Mouse (Mus musculus) CH12.LX (cell line): Measurements from ENCODE around the gene Tet1. TPM values are rescaled to one million over a fixed set of nuclear protein-coding genes. Genes with fewer than 3 reads are reported as not detected.

Source experiments
- DNase-seq: peaks from one replicate; pipeline ENCODE4 v3.0.0-alpha.2; 2013; ENCODE audit errors: extremely low read depth
- H3K27ac ChIP-seq: 2 replicates; pipeline ENCODE4 v1.5.1; 2012; ENCODE audit warnings: low read depth, mild to moderate bottlenecking, control low read depth, moderate library complexity; ENCODE audit not compliant: insufficient read depth
- H3K27me3 ChIP-seq: replicated peaks from 2 replicates; pipeline ENCODE3; 2012; ENCODE audit warnings: inconsistent platforms
- H3K36me3 ChIP-seq, 2 experiments: replicated peaks in 1 of 2; 2 replicates each; pipeline versions ENCODE3 to v1.6.1; 2012; ENCODE audit warnings: inconsistent platforms in 1 of 2, low read length in 1 of 2, mild to moderate bottlenecking in 1 of 2, mixed read lengths in 1 of 2, moderate library complexity in 1 of 2; ENCODE audit not compliant: control insufficient read depth in 1 of 2, insufficient read depth in 1 of 2
- H3K4me1 ChIP-seq, 2 experiments: 2 replicates each; pipeline ENCODE4 v1.6.1; 2012; ENCODE audit warnings: inconsistent platforms in 1 of 2, moderate library complexity in 1 of 2; ENCODE audit not compliant: insufficient read depth in 2 of 2, control insufficient read depth in 1 of 2
- H3K4me2 ChIP-seq: 2 replicates; pipeline ENCODE4 v1.6.1; 2012; ENCODE audit warnings: low read depth, mild to moderate bottlenecking, control low read depth; ENCODE audit not compliant: poor library complexity, insufficient read depth, severe bottlenecking
- H3K4me3 ChIP-seq, 3 experiments: fragments of 150-350 bp in 1 of 3; sonication (generic) in 1 of 3; replicated peaks in 1 of 3; 2 replicates each; pipeline versions ENCODE3 to v1.5.1; 2011 to 2012; ENCODE audit warnings: low read depth in 2 of 3, low read length in 2 of 3, mild to moderate bottlenecking in 2 of 3, moderate library complexity in 2 of 3, control low read depth in 1 of 3, improper control_type of control experiment in 1 of 3, inconsistent platforms in 1 of 3, mixed read lengths in 1 of 3; ENCODE audit not compliant: poor library complexity in 1 of 3
- H3K79me2 ChIP-seq: replicated peaks from 2 replicates; pipeline ENCODE4 v1.6.1; 2012; ENCODE audit warnings: mild to moderate bottlenecking, moderate library complexity; ENCODE audit not compliant: control insufficient read depth, poor library complexity, insufficient read depth, severe bottlenecking; ENCODE audit errors: extremely low read depth
- H3K9ac ChIP-seq: 2 replicates; pipeline ENCODE4 v1.6.1; 2012; ENCODE audit warnings: low read depth, mild to moderate bottlenecking, control low read depth, moderate library complexity; ENCODE audit not compliant: insufficient read depth
- H3K9me3 ChIP-seq: replicated peaks from 2 replicates; pipeline ENCODE3; 2012; ENCODE audit warnings: low read length, inconsistent platforms, mixed read lengths
- CHD1 ChIP-seq: IDR thresholded peaks from 2 replicates; pipeline ENCODE4 v1.6.1; 2012; ENCODE audit warnings: low read depth, low read length, improper control_type of control experiment, inconsistent platforms
- CHD2 ChIP-seq: IDR thresholded peaks from 2 replicates; pipeline ENCODE4 v1.6.1; 2011; ENCODE audit warnings: low read length, improper control_type of control experiment
- ELF1 ChIP-seq: IDR thresholded peaks from 2 replicates; pipeline ENCODE4 v1.6.1; 2014; ENCODE audit warnings: low read depth, mild to moderate bottlenecking, inconsistent platforms, low read length, improper control_type of control experiment
- EP300 ChIP-seq: IDR thresholded peaks from 2 replicates; pipeline ENCODE4 v1.6.1; 2011; ENCODE audit warnings: low read length, improper control_type of control experiment
- ETS1 ChIP-seq: conservative IDR thresholded peaks from 2 replicates; pipeline ENCODE4 v1.6.1; 2012; ENCODE audit warnings: low read depth, mild to moderate bottlenecking, inconsistent platforms, low read length, improper control_type of control experiment, moderate library complexity
- GABPA ChIP-seq: IDR thresholded peaks from 2 replicates; pipeline ENCODE4 v1.6.1; 2012; ENCODE audit warnings: low read depth, low read length, improper control_type of control experiment, inconsistent platforms; ENCODE audit not compliant: insufficient replicate concordance
- HCFC1 ChIP-seq: IDR thresholded peaks from 2 replicates; pipeline ENCODE4 v1.6.1; 2012; ENCODE audit warnings: low read depth, mild to moderate bottlenecking, inconsistent platforms, low read length, improper control_type of control experiment
- IRF4 ChIP-seq: IDR thresholded peaks from 2 replicates; pipeline ENCODE4 v1.6.1; 2014; ENCODE audit warnings: low read depth, mild to moderate bottlenecking, inconsistent platforms, low read length, improper control_type of control experiment
- JUND ChIP-seq: conservative IDR thresholded peaks from 2 replicates; pipeline ENCODE4 v1.6.1; 2011; ENCODE audit warnings: low read depth, low read length, improper control_type of control experiment
- KAT2A ChIP-seq: IDR thresholded peaks from 2 replicates; pipeline ENCODE4 v1.6.1; 2012; ENCODE audit warnings: low read length, improper control_type of control experiment, inconsistent platforms; ENCODE audit not compliant: insufficient replicate concordance
- MAFK ChIP-seq: IDR thresholded peaks from 2 replicates; pipeline ENCODE4 v1.6.1; 2011; ENCODE audit warnings: low read length, improper control_type of control experiment; ENCODE audit not compliant: insufficient replicate concordance
- MAX ChIP-seq: IDR thresholded peaks from 2 replicates; pipeline ENCODE4 v1.6.1; 2011; ENCODE audit warnings: low read length, improper control_type of control experiment
- MAZ ChIP-seq: IDR thresholded peaks from 2 replicates; pipeline ENCODE4 v1.6.1; 2012; ENCODE audit warnings: low read depth, mild to moderate bottlenecking, inconsistent platforms, low read length, improper control_type of control experiment, moderate library complexity
- MXI1 ChIP-seq: IDR thresholded peaks from 2 replicates; pipeline ENCODE4 v1.6.1; 2011; ENCODE audit warnings: mild to moderate bottlenecking, low read depth, low read length, improper control_type of control experiment
- NRF1 ChIP-seq: IDR thresholded peaks from 2 replicates; pipeline ENCODE4 v1.6.1; 2014; ENCODE audit warnings: low read depth, mild to moderate bottlenecking, inconsistent platforms, low read length, improper control_type of control experiment, moderate library complexity
- RAD21 ChIP-seq: IDR thresholded peaks from 2 replicates; pipeline ENCODE4 v1.6.1; 2011; ENCODE audit warnings: low read depth, mild to moderate bottlenecking, low read length, improper control_type of control experiment, moderate library complexity
- SMC3 ChIP-seq: IDR thresholded peaks from 2 replicates; pipeline ENCODE4 v1.6.1; 2011; ENCODE audit warnings: low read depth, low read length, improper control_type of control experiment
- TCF12 ChIP-seq: IDR thresholded peaks from 2 replicates; pipeline ENCODE4 v1.6.1; 2014; ENCODE audit warnings: low read depth, mild to moderate bottlenecking, inconsistent platforms, low read length, improper control_type of control experiment
- UBTF ChIP-seq: IDR thresholded peaks from 2 replicates; pipeline ENCODE4 v1.6.1; 2012; ENCODE audit warnings: low read depth, mild to moderate bottlenecking, inconsistent platforms, low read length, improper control_type of control experiment, moderate library complexity
- USF1 ChIP-seq: IDR thresholded peaks from 2 replicates; pipeline ENCODE4 v1.6.1; 2014; ENCODE audit warnings: low read depth, mild to moderate bottlenecking, inconsistent platforms, low read length, improper control_type of control experiment
- ZKSCAN1 ChIP-seq: IDR thresholded peaks from 2 replicates; pipeline ENCODE4 v1.6.1; 2012; ENCODE audit warnings: low read depth, inconsistent platforms, low read length, improper control_type of control experiment, borderline replicate concordance
- ZMIZ1 ChIP-seq: IDR thresholded peaks from 2 replicates; pipeline ENCODE4 v1.6.1; 2012; ENCODE audit warnings: low read depth, mild to moderate bottlenecking, inconsistent platforms, low read length, improper control_type of control experiment
- dilution Hi-C: fragments of 300-500 bp; cut with MboI; formaldehyde crosslinking; loops from 2 replicates; pipeline ENCODE4 v1.14.3; 2020; ENCODE audit warnings: low sequenced_read_pairs; ENCODE audit not compliant: extremely low pct_unique_long_range_greater_than_20kb, extremely low pct_ligation_motif_present
- in situ Hi-C: fragments of 300-500 bp; cut with MboI; formaldehyde crosslinking; loops from 3 replicates; pipeline ENCODE4 v1.14.3; 2019; ENCODE audit warnings: low sequenced_read_pairs, low pct_ligation_motif_present, low pct_unique_long_range_greater_than_20kb, mixed read lengths
- polyA plus RNA-seq: library from polyadenylated mRNA; unstranded; fragments of >175 nt; gene quantifications from 2 replicates; pipeline ENCODE4 v1.2.1, GENCODE M21; 2012; ENCODE audit warnings: low read depth; ENCODE audit not compliant: insufficient read length
- total RNA-seq, 2 experiments: library from RNA; depleted of rRNA; stranded (reverse); fragments of 300-350 nt in 1 of 2; fragments of >200 nt in 1 of 2; gene quantifications; 2 replicates each; pipeline ENCODE4 v1.2.3; 2012 to 2014

Gene Tet1
- total and polyA plus RNA-seq, 3 experiments, result 0.23 to 0.55 (median 0.34) TPM

GRCm38 (mm10) chr10:62837987-62838386, 70.8 kb downstream of the Tet1 start:
- dilution Hi-C loops, result no loop called here
- TF ChIP-seq EP300 (no peak), ZMIZ1 (no peak), HCFC1 (no peak), USF1 (no peak), IRF4 (no peak), ZKSCAN1 (no peak), MAFK (no peak), UBTF (no peak), TCF12 (no peak), MAZ (no peak), ETS1 (no peak), NRF1 (no peak), SMC3 (no peak), CHD2 (no peak), RAD21 (no peak), CHD1 (no peak), GABPA (no peak), JUND (no peak), KAT2A (no peak), MXI1 (no peak)
- in situ Hi-C loops, result no loop called here

GRCm38 (mm10) chr10:62832783-62833182, 76.0 kb downstream of the Tet1 start:
- Histone ChIP-seq H3K4me1 (peaks cover 0 to 3% of the 10 kb centered on the region in 2 experiments; a peak in 2 of 4 replicates), H3K27ac (no peak overlapping the region), H3K27me3 (no peaks in the 10 kb centered on the region), H3K36me3 (no peaks in the 10 kb centered on the region), H3K9me3 (no peaks in the 10 kb centered on the region), H3K4me2 (no peak overlapping the region), H3K79me2 (no peaks in the 10 kb centered on the region), H3K9ac (no peak overlapping the region), H3K4me3 (no peak overlapping the region)
- DNase-seq, result no peak
- dilution Hi-C loops, result no loop called here
- in situ Hi-C loops, result no loop called here
- no peak for TF ChIP-seq MAZ
- TF ChIP-seq TCF12, result no peak
- no peak for TF ChIP-seq ELF1
- no peak for TF ChIP-seq MAX
- no peak for TF ChIP-seq HCFC1
- TF ChIP-seq EP300, result no peak

More at GRCm38 (mm10) chr10:62837987-62838386, 70.8 kb downstream of the Tet1 start:
- H3K36me3 ChIP-seq, result no peaks in the 10 kb centered on the region
- no peak overlapping the region; the same call in 1 of the 2 replicates for H3K27ac ChIP-seq
- H3K9ac ChIP-seq, result no peak overlapping the region
- no peaks in the 10 kb centered on the region for H3K27me3 ChIP-seq
- no peaks in the 10 kb centered on the region for H3K79me2 ChIP-seq
- no peaks in the 10 kb centered on the region for H3K9me3 ChIP-seq
- no peak overlapping the region for H3K4me3 ChIP-seq
- DNase-seq, result peak; percentile 26
- H3K4me1 ChIP-seq, result peaks cover 4 to 18% of the 10 kb centered on the region in 2 experiments
- H3K4me2 ChIP-seq, result no peak overlapping the region
